Mouse (Mus musculus) midbrain, embryonic 14.5 days (tissue): ENCODE data around the gene Hist2h3c1. TPM values are rescaled to one million over a fixed set of nuclear protein-coding genes. Genes with fewer than 3 reads are reported as not detected.
A peak's percentile ranks its signal among the peaks of the same experiment; 100 is the strongest.

Experiments
- ATAC-seq: fragments of 200-750 bp; cut with Nextera tagmentation; 2 replicates; pipeline ENCODE4 v1.8.0; 2017; ENCODE audit warnings: moderate number of reproducible peaks, moderate library complexity; ENCODE audit not compliant: low FRiP score, low TSS enrichment
- DNase-seq: peaks from one replicate; pipeline ENCODE4 v3.0.0-alpha.2; 2015
- H3K27ac ChIP-seq: fragments of 300-500 bp; sonication (generic); replicated peaks from 2 replicates; pipeline ENCODE4 v1.5.1; 2014; ENCODE audit warnings: mild to moderate bottlenecking, low read depth, low read length, moderate library complexity
- H3K27me3 ChIP-seq: fragments of 300-500 bp; sonication (generic); 2 replicates; pipeline ENCODE4 v1.6.1; 2014; ENCODE audit warnings: low read length, control low read depth, mixed read lengths; ENCODE audit not compliant: control insufficient read depth, insufficient read depth
- H3K36me3 ChIP-seq: fragments of 300-500 bp; sonication (generic); 2 replicates; pipeline ENCODE4 v1.6.1; 2014; ENCODE audit warnings: low read length, control low read depth; ENCODE audit not compliant: control insufficient read depth, insufficient read depth
- H3K4me1 ChIP-seq: fragments of 300-500 bp; sonication (generic); 2 replicates; pipeline ENCODE4 v1.6.1; 2014; ENCODE audit warnings: mild to moderate bottlenecking, antibody characterized with exemption, low read length, control low read depth; ENCODE audit not compliant: control insufficient read depth, insufficient read depth
- H3K4me2 ChIP-seq: fragments of 300-500 bp; sonication (generic); 2 replicates; pipeline ENCODE4 v1.6.1; 2014; ENCODE audit warnings: mild to moderate bottlenecking, low read length, moderate library complexity
- H3K4me3 ChIP-seq: fragments of 300-500 bp; sonication (generic); replicated peaks from 2 replicates; pipeline ENCODE4 v1.5.1; 2014; ENCODE audit warnings: low read depth, low read length
- H3K9ac ChIP-seq: fragments of 300-500 bp; sonication (generic); replicated peaks from 2 replicates; pipeline ENCODE4 v1.6.1; 2014; ENCODE audit warnings: mild to moderate bottlenecking, low read length, moderate library complexity
- H3K9me3 ChIP-seq: fragments of 300-500 bp; sonication (generic); 2 replicates; pipeline ENCODE4 v1.6.1; 2016; ENCODE audit warnings: low read length, control low read depth, mixed read lengths; ENCODE audit not compliant: control insufficient read depth
- WGBS: fragments of 180-500 bp; shearing (Covaris S2); extraction: QIAGEN DNeasy Blood & Tissue Kit; methylation state at CpG from one replicate; pipeline ENCODE4 v1.1.7; 2014; 5-methylcytosine and 5-hydroxymethylcytosine counted together
- polyA plus RNA-seq: library from polyadenylated mRNA; unstranded; fragments of >200 nt; fragmentation: Nextera tagmentation; extraction: Ambion mirVana; gene quantifications from 2 replicates; pipeline ENCODE4 v1.2.1, GENCODE M21; 2014

Gene Hist2h3c1
- polyA plus RNA-seq, 1 experiment from 2014 or later = not detected

DNA sequence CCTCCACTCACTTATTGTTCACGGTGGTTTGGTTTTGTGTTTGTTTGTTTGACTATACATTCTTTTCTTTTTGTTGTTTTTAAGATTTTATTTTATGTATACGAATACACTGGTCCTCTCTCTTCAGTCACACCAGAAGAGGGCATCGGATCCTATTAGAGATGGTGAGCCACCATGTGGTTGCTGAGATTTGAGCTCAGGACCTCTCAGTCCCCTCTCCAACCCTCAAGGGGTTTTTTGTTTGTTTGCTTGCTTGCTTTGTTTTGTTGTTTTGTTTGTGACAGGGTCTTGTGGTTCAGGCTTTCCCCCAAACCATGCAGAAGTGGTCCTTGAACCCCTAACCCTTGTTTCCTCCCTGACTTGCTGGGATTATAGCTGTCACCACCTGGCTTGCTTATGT, 15.1 kb downstream of the Hist2h3c1 start:
- H3K27me3 ChIP-seq = no peaks in the 10 kb centered on the region
- peaks cover 8% of the 10 kb centered on the region; the same call in 1 of the 2 replicates for H3K4me1 ChIP-seq
- ATAC-seq (no peak), DNase-seq (no peak)
- 62% methylated on average over 3 of the region's 3 CpGs for WGBS
- peak overlapping the region; percentile 69 for H3K9ac ChIP-seq
- no peaks in the 10 kb centered on the region for H3K9me3 ChIP-seq
- H3K4me3 ChIP-seq = peak overlapping the region; percentile 51
- H3K36me3 ChIP-seq = no peaks in the 10 kb centered on the region
- peak overlapping the region; percentile 94 for H3K27ac ChIP-seq
- H3K4me2 ChIP-seq = peak overlapping the region; percentile 75

DNA sequence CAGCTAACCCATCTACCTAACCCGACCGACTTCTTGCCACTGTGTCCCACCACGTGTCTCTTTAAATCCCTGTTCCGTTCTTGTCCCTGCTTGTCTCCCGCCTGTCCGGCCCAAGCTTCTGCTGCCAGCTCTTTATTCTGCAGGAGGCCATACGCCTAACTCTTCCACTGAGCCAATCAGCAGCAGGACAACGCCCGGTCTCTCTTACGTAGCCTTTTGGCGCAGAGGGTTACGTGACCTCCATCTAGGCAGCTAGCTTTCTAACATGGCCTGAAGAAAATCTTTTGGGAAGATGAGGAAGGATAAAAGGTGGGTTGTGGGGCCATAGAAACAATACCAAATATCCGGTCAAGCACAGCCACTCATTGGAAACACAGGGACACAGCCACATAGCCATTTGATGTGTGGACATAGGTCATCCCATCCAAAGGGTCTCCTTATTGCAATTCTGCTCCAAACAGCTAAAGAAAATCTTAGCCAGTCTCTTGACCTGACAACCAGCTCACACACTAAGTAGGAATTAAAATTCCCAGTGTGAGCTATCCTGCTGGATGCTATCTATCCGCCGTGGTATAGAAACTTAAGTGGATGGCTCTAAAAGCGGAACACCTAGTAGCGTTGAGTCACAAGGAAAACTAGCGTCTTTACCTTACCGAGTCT, 15.9 kb downstream of the Hist2h3c1 start:
- no peaks in the 10 kb centered on the region for H3K27me3 ChIP-seq

DNA sequence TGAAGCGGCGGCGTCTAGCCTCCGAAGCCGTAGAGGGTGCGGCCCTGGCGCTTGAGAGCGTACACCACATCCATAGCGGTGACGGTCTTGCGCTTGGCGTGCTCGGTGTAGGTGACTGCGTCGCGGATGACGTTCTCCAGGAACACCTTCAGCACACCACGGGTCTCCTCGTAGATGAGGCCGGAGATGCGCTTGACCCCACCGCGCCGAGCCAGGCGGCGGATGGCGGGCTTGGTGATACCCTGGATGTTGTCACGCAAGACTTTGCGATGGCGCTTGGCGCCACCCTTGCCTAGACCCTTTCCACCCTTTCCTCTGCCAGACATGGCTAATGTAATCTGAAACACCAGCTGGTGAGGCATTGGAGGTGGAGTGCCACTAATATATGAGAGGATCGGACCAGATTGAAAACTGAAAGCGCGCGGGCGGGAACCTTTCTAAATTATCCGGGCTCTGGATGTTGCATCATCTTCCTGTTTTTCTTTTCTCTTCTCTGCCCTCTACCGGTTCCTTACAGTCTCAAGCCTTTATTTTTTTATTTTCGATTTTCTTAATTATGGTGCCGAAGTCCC, 16.6 kb downstream of the Hist2h3c1 start, which contains the start of gene Hist2h4:
Gene Hist2h4 (minus strand): TSS at position 333 of the 572 bp plus-strand sequence.
- peak; percentile 96 for DNase-seq
- under 1% methylated on average over 40 of the region's 40 CpGs for WGBS
- H3K4me1 ChIP-seq = peaks cover 13% of the 10 kb centered on the region

More for the DNA sequence above, 15.9 kb downstream of the Hist2h3c1 start:
- Histone ChIP-seq H3K9me3 (no peaks in the 10 kb centered on the region), H3K9ac (peak overlapping the region; percentile 69), H3K4me1 (peaks cover 8% of the 10 kb centered on the region; the same call in 1 of the 2 replicates), H3K4me2 (peak overlapping the region; percentile 75), H3K27ac (peak overlapping the region; percentile 94), H3K36me3 (no peaks in the 10 kb centered on the region), H3K4me3 (peak overlapping the region; percentile 51)
- WGBS = 1% methylated on average over 19 of the region's 19 CpGs
- DNase-seq (peak; percentile 83), ATAC-seq (peak; percentile 72)

GRCm38 (mm10) chr3:96263558-96264403, 17.3 kb downstream of the Hist2h3c1 start:
- Histone ChIP-seq H3K9me3 (no peaks in the 10 kb centered on the region), H3K4me3 (peak overlapping the region; percentile 51), H3K9ac (peak overlapping the region; percentile 48), H3K4me1 (peaks cover 15% of the 10 kb centered on the region), H3K36me3 (no peaks in the 10 kb centered on the region), H3K4me2 (peak overlapping the region; percentile 75), H3K27me3 (no peaks in the 10 kb centered on the region), H3K27ac (peak overlapping the region; percentile 94)
- ATAC-seq (peak; percentile 25; the same call in 1 of the 2 replicates), DNase-seq (no peak)
- 3% methylated on average over 27 of the region's 27 CpGs for WGBS

More for the DNA sequence above, 16.6 kb downstream of the Hist2h3c1 start, which contains the start of gene Hist2h4:
- H3K36me3 ChIP-seq = no peaks in the 10 kb centered on the region
- H3K27ac ChIP-seq = peak within 1 kb of the TSS; percentile 94
- H3K4me3 ChIP-seq = peak within 1 kb of the TSS; percentile 51
- no peaks in the 10 kb centered on the region for H3K9me3 ChIP-seq
- no peaks in the 10 kb centered on the region for H3K27me3 ChIP-seq
- H3K9ac ChIP-seq = peak within 1 kb of the TSS; percentile 69
- ATAC-seq = peak; percentile 86
- peak within 1 kb of the TSS; percentile 75 for H3K4me2 ChIP-seq

- Histone ChIP-seq H3K4me1 (peaks cover 15% of the 10 kb centered on the region), H3K27me3 (no peaks in the 10 kb centered on the region), H3K36me3 (no peaks in the 10 kb centered on the region), H3K4me2 (peak overlapping the region; percentile 75), H3K9me3 (no peaks in the 10 kb centered on the region), H3K4me3 (peak overlapping the region; percentile 51; the same call in 1 of the 2 replicates), H3K27ac (peak overlapping the region; percentile 38; the same call in 1 of the 2 replicates), H3K9ac (no peak overlapping the region)
- 58% methylated on average over 7 of the region's 7 CpGs for WGBS
- ATAC-seq (no peak), DNase-seq (no peak)
Measured at GRCm38 (mm10) chr3:96264404-96264949, 18.0 kb downstream of the Hist2h3c1 start.

DNA sequence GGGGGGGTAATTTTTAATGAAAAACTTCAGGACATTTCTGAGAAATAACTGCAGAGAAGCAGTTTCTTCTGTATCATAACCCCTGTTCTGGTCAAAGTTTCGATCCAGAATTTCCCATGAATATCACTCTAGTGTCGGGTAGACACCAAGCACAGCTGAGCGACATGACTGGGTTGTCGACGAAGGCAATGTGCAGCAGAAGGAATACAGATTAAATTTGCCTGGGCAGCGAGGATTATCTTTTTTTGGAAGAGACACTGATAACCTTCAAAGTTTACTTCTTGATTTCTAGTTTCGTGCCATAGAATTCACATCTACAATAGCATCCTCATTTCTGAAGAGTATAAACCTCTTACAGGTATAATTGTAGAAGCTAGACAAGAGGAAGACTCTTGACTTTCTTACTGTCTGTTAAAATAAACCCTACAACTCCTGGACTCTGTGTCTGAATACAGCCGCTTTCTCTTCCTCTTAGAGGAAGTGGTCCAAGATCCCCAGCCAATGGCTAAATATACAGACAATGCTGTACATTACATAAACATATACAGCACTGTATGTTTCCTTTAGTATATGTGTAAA, 19.7 kb downstream of the Hist2h3c1 start:
- no peaks in the 10 kb centered on the region for H3K36me3 ChIP-seq
- no peak overlapping the region for H3K27ac ChIP-seq
- no peak for DNase-seq
- no peak for ATAC-seq
- H3K9ac ChIP-seq = no peak overlapping the region
- H3K9me3 ChIP-seq = no peaks in the 10 kb centered on the region
- WGBS = 93% methylated on average over 8 of the region's 8 CpGs
- no peak overlapping the region for H3K4me2 ChIP-seq
- H3K4me1 ChIP-seq = peaks cover 18% of the 10 kb centered on the region
- no peaks in the 10 kb centered on the region for H3K27me3 ChIP-seq
- H3K4me3 ChIP-seq = no peak overlapping the region

GRCm38 (mm10) chr3:96267541-96267940, 21.1 kb downstream of the Hist2h3c1 start:
- no peaks in the 10 kb centered on the region for H3K36me3 ChIP-seq
- H3K27me3 ChIP-seq = no peaks in the 10 kb centered on the region
- DNase-seq (no peak), ATAC-seq (no peak)
- no peak overlapping the region for H3K9ac ChIP-seq
- H3K27ac ChIP-seq = no peak overlapping the region
- WGBS = 80% methylated on average over 4 of the region's 4 CpGs
- no peak overlapping the region for H3K4me3 ChIP-seq
- no peaks in the 10 kb centered on the region for H3K9me3 ChIP-seq
- H3K4me2 ChIP-seq = peak overlapping the region; percentile 91; the same call in 1 of the 2 replicates
- H3K4me1 ChIP-seq = peaks cover 18% of the 10 kb centered on the region
